Mouse (Mus musculus) adrenal gland, adult 18-20 months (tissue): ENCODE results near the gene Scml4. TPM values are rescaled to one million over a fixed set of nuclear protein-coding genes. Genes with fewer than 3 reads are reported as not detected.

ENCODE experiments used
- DNase-seq, 2 experiments: peaks; one replicate each; pipeline ENCODE4 v3.0.0; 2021 to 2022; ENCODE audit warnings: low spot score in 2 of 2
- total RNA-seq, 2 experiments: library from RNA; stranded (reverse); gene quantifications; 1 replicate in 1 of 2; 2 replicates in 1 of 2; pipeline ENCODE4 v1.2.3; 2021

Gene Scml4
- total RNA-seq, 2 experiments from 2014 or later, result 1.4 to 2.3 TPM

DNA sequence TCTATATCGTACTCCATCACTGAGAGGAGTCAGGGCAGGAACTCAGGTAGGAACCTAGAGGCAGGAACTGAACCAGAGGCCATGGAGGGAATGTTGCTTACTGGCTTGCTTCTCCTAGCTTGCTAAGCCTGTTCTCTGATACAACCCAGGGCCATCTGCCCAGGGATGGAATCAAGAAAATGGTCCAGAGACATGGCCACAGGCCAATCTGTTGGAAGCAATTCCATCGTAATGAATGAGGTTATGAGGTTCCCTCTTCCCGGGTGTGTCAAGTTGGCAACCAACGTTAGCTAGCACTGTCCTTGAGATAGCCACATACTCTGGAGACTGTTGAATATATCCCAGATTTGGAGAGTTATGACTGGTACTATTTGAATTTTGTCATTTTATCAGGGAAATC is 37.0 kb downstream of the Scml4 start:
- no peak for DNase-seq

DNA sequence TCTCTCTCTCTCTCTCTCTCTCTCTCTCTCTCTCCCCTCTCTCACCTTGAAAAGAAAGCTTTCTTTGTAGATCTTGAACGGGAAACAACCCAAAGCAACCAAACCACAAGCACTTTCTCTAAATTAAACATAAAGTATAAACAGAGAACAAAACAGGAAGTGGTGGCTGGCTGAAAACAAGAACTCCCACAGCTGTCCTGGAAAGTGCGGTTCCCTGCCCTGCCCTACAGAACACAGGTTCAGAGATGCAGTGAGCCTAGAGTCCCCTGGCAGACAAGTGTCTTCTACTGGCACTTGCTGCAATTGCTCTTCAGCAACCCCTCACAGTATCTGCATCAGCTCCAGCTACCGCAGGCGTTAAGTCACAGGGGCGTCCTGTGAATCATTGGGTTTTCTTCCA is 37.5 kb downstream of the Scml4 start:
- DNase-seq, result no peak

DNA sequence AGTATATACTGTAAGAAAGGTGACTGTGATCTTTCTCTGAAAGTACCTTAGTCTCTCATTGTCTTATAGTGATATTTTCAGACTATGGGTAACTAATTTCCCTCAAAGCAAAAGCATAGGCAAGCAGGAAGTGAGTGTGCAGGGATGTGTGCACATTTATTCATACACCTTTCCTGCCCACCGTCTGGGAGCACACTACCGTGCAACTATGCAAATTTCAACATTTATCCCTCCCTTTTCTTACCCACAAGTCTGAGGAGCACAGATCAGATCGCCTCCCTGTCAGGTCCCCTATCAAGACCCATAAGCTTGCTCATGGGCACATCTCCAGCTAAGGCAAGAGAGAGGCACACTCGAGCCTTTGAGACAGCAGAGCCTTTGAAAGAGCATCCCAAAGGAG is 41.2 kb downstream of the Scml4 start:
- no peak for DNase-seq

DNA sequence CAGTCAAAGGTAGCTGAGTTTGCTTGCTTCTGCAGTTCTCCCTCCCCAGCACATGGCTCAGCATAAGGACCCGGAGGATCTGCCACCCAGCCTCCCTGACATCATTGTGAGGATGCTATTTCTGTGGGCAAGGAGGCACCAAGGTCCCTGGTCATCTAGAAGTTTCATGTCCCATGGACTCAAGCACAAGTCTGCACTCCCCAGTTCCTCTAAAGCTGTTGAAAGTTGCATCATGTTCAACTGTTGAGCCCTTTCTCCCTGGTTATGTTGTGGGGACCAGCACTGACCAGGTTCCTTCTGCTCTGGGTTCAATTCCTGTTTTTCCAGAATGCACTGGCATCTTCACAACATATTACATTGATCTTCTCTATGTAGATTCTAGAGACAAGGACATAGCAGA is 42.9 kb downstream of the Scml4 start:
- DNase-seq, result no peak

DNA sequence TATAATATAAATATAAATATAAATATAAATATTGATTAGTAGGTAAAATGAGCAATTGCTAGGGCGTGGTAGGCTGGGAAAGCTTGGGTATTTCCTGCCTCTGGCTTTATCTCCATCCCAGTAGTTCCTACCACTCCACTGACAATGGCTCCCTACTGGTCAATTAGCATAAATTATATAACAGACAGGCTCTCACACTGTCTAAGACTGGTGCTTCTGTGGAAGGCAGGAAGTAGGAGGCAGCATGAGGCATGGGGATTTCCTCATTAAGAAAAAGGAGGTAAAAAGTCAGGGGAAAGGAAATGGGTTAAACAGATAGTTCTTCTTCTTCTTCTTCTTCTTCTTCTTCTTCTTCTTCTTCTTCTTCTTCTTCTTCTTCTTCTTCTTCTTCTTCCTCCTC is 48.4 kb downstream of the Scml4 start:
- DNase-seq, result no peak

DNA sequence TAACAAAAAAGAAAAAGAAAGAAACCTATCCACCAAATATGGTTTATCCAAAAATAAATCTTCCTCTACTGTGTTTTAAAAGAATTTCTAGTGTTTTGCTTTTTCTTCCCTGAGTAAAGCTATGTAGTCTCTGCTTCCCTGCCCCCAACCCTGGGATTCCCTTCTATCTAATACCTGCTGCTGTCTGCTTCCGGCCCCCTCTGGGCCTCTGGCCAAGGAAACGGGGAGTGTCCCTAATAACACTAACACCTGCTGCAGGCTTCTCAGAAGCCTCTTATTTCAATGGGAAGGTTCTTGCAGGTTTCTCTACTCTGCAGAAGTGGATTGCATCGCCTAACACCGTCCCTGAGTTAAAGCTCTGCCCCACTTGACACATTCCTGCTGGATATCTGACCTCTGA is 50.4 kb downstream of the Scml4 start:
- DNase-seq, result no peak

DNA sequence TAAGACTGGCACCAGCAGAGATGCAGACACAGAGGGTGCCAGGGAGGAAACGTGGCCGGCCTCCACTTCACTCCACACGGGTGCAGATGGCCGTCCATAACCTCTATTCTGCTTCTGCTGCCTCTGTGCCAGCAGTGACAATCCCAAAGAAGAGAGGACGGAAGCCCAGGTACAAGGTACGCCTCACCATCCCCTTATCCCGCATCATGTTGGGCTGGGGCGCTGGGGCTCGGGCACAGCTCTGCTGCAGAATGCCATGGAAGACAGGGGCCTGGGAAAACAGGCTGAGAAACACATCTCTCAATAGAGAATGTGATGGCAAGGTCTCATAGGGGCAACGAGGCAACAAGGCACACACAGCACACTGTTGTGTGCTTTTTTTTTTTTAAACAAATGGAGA is 51.9 kb downstream of the Scml4 start:
- DNase-seq, result no peak

DNA sequence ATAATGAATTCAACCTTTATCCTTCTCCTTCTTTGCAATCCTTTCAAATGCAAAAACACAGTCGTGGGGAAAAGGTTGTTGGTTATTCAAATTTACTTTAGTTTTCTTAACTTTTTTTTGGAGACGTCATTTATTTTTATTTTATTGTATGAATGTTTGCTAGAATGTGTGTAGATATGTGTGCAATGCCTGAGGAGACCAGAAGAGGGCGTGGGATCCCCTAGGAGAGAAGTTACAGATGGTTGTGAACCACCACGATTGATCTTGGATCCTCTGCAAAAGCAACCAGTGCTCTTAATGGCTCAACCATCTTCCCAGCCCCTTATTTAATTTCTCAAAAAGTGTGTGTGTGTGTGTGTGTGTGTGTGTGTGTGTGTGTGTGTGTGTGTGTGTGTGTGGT is 53.0 kb downstream of the Scml4 start:
- DNase-seq, result no peak

DNA sequence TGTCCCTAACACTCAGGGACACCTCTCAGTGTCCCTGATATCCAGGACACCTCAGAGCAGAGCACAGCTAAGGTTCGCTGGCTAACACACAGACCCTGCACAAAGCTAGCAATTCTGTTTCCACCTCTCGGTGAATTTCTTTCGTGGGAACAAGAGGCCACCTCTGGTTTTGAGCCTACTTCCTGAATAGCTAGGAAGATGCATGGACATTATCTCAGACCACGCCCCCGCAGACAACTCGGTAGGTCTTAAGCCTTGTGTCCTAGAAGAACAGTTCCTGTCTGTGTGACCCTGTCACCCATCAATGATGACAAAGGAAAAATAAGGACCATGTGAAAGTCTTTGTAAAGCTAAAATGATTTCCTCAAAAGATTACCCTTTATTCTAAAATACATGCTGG is 54.0 kb downstream of the Scml4 start:
- no peak for DNase-seq

DNA sequence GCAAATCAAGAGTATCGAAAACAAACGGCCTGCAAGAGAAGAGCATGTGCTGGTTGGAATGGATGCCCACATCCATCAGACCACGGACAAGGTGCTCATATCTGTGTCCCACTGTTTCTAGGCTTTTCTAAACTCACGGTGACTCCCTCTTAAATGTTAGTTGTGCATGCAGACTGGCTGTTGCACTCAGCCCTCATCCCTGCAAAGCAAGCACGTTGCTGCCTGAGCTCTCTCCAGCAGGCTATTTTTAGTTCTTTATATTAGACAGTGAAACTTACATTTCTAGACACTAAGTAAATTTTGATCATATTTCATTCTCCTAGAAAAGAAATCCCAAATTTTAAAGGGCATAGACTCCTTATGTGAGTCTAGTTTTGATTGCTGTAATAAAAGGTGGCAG is 57.2 kb downstream of the Scml4 start:
- DNase-seq, result no peak

DNA sequence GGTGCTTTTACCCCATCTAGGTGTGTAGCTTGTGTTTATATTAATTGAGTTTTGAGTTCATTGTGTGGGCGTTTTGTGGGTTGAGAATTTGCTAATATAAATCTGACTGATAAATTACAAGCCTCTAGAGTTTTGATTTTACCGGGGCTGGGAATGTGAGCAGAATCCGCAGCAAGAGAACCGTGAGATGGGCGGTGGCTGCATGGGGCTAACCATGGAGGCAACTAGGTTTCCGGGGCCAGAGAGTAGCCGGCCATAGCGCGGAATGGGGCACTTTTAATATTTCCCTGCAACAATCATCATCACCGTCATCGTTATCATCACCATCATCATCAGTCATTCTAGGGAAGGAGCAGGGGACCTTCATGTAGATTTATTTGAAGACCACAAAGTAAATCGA is 59.6 kb downstream of the Scml4 start:
- no peak for DNase-seq

DNA sequence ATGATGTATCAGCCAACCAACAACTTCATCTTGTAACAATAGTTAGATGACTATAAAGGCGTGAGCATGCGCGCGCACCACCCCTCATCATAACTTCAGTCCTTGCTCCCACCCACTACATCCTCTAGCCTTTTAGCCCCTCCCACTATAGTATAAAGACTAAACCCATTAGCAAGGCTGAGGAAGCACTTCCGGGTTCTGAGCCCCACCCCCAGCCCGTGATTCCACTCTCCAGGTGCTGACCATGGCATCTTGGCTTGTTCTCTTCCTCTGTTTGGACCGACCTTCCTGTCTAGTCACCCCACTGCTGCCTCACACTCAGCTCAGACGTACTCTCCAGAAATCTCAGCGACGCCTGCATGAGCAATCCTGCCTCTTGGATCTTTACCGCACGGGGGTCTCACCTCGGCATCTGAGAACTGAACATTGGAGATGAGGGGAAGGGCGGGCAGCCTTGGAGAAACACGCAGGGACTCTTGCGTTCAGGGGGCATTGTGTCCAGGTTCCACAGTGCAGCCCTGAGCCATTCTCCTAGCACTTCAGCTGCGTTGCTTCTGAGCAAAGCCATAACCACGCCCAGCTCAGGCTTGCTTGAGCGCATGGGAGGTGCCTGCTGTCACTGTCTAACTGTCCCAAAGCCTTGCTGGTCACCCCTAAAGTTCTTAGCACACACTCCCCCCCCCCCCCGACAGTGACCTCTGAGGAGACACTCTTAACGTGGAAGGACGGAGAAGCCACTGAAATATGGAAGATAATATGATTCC is 65.1 kb downstream of the Scml4 start:
- DNase-seq, result no peak

DNA sequence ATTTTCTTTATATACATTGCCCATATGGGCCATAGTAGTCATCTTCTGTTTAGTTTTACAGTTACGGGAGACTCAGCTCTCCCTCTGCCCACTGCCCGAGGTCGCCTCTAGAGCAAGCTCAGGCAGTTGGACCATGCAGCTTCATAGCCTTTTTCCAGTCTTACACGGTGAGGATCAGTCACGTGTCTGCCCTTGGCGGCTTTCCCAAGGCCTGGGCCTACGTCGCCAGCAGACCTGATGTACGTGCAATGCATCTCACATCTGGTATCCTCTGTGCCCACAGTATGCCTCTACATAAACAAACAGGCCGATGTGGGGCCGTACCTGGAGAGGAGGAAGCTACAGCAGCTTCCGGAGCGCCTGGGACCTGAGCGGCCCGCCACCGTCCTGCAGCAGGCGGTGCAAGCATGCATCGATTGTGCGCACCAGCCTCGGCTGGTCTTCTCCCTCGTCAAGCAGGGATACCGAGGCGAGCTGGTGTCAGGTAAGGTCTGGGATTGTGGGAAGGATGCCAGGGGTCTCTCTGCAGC is 70.0 kb downstream of the Scml4 start:
- DNase-seq, result no peak

DNA sequence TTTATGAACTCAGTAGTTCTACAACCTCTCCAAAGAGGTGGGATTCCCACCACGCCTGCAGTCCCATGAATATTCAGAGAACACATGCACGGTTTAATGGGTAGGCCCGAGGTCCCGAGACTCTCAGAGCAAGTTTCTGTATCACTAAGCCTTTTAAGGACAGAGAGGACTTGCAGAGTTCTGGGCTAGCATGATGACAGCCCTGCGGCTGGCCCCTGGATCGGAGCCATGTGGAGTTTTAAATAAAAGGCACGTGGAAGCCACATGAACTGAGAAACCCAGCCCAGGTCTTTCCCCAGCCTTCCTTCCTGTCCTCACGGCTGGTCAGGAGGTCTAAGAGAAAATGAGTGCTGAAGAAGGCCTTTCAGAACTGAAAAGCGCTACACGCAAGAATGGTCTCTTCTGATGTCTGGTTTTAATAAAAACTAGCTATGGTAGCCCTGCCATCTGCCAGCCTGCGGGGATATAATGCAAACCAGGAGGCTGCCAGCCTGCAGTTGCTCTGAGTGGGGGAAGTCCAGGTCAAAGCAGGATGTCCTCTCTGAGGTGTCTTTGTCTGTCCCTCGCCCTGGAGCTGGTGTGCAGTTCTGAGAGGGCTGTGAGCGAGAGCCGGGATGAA is 72.8 kb downstream of the Scml4 start:
- DNase-seq, result no peak

DNA sequence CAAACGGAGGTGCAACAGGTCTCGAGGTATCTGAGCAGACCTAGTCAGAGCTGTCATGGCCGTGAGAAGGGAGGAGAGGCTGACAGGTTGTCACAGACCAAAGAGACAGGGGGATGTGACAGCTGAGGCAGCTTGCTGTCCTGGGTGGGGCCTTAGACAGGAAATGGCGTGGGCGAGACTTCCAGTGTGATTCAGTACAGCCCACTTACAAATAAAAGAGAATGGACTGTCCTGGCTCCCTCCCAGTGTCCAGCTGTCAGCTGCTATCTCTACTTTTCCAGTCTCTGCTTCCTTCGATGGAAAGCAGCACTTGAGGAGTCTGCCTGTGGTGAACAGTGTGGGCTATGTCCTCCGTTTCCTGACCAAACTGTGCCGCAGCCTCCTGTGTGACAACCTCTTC is 74.5 kb downstream of the Scml4 start:
- DNase-seq, result no peak

DNA sequence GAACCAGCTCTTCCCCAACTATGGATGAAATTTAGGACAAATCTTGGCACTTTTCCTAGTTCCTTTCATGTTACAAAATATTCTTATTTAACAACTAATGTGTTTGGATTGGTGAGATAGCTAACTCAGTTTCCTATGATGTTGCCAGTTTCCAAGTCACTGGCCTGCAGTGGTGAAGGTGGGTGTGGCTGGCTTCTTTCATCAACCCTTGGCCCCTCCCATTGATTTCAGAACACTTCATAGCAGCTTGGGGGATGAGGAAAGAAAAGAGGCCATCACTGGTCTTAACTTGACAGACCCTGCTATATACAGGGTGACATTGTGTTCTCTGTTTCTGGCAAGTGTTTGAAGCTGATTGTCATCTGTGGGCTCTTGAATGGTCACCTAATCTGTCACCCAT is 76.0 kb downstream of the Scml4 start:
- no peak for DNase-seq

DNA sequence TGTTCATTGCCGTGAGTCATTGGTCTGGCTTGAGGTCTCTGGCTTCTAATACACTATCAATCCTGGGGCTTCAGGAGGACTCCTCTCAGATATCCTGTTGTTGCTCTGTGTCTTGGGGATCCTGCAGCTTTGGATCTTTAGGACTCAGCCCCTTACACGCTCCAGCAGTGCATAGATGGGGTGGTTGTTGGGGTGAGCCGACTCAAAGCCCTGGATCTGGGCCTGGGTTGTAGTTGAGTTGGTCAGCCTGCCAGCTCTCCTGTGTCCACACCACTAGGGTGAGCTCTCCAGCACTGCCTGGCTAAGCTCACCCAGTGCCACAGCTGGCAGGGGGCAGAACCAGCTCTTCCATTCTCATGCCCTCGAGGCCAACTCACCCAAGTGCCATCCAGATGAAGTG is 78.2 kb downstream of the Scml4 start:
- no peak for DNase-seq

DNA sequence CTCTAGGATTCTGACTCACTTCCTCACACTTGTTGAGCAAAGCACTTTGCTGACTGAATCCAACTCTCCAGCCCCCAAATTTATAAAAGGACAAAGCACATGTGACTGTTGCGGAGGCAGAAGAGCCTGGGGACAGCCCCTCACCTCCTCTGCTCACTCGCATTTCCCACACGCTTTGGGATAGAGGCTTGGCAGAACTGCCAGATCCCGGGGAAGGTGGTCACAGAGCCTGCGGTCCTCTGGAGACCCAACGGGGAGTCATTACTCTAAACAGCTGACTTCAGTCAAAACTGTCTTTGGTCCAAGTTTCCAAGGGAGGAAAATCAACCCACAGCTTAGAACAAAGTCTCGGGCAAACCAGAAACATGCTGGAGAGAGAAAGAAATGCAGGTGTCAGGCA is 79.5 kb downstream of the Scml4 start:
- no peak for DNase-seq

DNA sequence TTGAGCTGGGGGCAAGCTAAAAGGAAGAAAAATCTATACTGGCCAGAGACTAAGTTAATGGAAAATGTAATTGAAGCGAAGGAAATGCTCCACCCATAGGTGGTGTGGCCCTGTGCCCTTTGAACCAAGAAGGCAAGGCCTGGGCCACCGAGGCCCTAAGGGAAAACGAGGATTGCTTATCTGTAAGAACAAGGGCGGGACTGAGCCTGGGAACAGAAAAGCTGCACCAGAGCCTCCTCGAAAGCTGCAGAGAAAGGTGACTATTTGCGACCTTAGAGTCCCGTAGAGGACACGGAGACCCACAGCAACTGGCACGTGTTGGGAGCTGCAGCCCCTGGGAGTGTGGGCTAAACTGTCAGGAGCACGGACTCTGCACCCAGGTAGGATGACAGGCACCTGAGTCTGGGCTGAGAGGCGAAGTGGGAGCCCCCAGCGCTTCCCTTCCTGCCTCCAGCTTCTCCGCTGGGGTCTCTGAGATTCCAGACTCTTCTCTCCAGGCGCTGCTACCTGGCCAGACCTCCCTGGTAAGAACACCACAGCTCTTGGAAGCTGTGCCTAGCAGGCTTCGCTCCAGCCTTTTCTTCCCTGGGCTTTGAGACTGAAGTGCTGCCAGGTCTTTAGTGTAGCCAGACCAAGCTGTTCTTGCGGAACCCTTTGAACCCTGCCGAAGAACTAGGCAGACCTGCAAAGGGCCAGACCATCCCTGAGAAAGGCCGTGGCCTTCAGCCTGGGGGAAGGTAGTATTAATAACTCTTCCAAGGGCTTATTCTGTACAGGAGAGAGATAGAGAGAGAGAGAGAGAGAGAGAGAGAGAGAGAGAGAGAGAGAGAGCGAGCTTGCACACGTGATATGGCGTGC is 80.3 kb downstream of the Scml4 start:
- no peak for DNase-seq

DNA sequence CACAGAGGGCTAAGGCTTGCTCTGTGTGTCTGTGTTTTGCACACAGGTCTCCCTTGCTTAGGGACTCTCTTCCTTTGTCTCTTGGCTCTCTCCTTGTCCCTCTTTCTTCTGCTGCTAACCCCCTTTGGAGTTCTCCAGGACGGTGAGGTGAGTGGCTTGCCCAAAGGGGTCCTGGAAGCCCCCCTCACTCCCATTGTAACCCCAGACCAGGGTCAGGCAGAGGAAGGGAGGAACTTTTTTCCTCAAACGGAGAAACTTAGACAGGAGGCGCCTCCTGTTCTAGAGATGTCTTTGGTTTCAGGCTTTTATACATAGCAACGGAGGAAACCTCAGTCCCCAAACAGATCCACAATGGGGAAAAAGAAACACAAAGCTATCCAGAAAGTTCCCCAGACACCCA is 81.1 kb downstream of the Scml4 start:
- DNase-seq, result no peak

DNA sequence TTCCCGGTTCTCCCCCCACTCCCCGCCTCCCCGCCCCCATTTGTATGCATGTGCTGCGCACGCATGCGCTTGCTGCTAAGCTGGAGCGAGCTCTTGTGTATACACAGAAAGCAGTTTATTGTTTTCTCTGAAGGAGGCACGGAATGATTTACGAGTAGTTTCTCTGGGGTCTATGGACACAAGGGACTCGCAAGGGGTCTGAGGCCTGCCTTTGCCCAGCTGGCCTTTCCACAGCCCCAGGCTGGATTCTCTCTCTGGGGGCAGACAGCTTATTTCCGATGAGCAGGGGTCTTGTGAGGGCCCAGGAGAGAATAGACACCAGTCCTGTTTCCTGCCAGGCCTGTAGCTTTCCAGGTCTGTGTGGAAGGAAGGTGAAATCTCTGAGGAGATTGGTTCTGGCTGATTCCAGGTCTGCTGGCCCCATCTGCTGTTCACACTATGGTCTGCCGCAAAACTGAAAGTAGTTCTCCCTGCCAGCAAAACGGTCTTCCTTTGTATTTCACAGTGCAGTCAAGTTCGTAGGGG is 81.6 kb downstream of the Scml4 start:
- no peak for DNase-seq

DNA sequence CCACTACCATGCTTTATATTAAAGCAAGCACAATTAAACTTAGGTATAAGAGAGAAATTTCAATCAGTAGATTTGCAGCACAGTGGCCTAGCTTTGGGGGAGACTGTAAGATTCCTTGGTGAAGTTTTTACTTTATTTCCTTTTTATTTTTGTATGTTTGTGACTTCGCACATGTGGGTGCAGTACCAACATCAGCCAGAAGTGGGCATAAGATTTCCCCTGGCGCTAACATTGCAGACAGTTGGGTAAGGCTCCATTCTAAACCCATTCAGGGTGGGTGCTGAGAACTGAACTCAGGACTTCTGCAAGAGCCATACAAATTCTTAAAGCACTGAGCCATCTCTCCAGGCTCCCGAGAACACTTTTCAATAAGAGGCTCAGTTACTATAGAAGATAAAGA is 82.1 kb downstream of the Scml4 start:
- DNase-seq, result no peak
